Mouse (Mus musculus): ENCODE results near the gene Ly6g5c.
A peak's percentile ranks its signal among the peaks of the same experiment; 100 is the strongest.

Ly6g5c gene

DNA sequence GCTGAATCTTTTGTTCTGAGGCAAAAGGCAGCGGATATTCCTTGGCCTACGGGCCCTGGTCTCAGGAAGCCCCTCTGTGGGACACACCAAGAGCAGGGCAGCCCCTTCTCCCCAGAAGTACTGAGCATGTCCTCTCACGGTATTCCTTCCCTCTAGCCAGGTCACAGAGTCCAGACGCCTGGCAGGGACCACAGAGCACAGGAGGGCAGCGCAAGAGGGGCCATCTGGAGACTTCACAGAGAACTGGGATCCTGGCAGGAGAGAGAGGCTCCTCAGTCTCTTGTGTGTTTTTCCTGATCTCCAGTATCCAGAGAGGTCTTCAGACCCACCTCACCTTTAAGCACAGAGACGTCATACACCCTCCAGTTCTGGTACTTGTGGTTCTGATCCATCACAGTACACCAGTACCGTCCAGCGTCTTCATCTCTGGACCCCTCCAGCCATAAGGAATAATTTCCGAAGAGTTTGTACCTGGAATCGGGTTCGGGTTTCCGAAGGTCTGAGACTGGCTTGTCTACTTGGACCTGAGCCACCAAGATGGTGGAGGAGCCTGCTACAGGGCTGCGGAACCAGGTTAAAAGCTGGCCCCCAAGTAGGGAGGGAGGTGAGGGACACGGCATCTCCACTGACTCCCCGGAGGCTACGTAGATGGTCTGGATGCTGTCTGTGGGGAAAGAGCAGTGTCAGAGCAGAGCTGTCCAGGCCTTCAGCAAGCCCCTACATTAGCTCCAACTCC, 25.1 kb upstream of the Ly6g5c start:
- DNase-seq: peak; percentile 61 to 75

DNA sequence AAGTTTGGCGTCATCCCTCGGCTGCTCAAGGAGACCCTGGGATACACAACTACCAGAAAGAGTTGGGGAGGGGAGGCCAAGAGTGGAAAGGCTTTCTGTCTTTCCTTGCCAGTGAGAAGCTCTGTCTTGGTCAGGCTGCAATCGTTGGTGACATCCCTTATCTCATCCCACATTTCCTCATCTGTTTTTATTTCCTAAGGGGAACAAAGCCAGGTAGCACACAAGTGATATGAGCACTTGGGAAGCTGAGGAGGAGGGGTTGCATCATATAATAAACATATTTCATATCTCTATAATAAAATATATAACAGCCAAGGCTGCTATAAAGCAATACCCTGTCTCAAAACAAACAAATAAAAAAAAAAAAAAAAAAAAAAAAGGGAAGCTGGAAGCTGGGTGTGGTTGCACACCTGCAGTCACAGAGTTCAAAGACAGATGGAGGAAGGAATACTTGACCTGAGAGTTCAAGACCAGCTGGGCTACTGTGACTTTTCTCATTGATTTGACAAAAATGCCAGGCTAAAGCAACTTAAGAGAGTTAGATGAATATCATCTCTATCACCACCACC, 24.1 kb upstream of the Ly6g5c start:
- no peak for DNase-seq

DNA sequence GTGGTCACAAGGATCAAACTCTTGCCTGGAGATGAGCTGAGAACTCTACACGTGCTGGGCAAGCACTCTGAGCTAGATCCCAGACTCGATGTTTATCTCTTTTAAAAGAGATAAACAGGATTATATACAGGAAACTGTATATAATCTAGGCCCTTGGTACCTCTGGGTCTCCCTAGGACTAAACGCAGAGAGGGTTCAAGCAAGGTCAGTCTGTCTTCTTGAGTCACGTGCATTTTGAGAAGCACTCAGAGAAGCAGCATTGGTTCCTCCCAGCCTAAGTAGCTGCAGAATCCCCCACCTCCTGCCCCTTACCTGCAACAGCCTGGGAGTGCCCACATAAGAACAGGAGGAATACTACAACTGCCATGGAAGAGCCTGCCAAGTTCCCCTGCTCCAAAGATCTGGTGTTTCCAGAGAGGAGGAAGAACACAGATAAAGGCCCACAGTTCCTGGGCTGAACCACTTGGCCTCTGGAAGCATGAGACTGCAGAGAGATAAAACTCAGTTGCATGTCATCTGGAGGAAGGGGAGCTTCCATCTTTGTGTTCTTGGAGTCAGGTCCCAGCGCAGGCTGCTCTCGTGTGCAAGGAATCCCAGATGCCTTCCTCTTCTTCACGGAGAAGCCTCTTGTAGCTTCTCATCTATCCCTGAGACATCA, 22.7 kb upstream of the Ly6g5c start, which contains the start of gene Ly6g6f:
TSS of gene Ly6g6f (minus strand) at position 403 of the 658 bp plus-strand sequence.
- no peak for DNase-seq

DNA sequence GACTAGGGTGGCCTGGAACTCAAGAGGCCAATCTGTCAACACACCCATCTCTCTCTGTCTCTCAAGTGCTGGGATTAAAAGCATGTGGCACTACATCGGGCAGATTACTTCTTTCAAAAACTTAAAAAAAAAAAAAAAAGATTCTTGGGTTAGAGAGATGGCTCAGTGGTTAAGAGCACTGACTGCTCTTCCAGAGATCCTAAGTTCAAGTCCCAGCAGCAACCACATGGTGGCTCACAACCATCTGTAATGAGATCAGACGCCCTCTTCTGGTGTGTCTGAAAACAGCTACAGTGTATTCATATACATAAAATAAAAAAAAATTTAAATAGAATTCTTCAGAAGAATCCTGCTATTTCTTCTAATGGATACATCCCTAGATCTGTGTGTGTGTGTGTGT, 19.9 kb upstream of the Ly6g5c start:
- DNase-seq: peak in 1 of 2 experiments; percentile 37

DNA sequence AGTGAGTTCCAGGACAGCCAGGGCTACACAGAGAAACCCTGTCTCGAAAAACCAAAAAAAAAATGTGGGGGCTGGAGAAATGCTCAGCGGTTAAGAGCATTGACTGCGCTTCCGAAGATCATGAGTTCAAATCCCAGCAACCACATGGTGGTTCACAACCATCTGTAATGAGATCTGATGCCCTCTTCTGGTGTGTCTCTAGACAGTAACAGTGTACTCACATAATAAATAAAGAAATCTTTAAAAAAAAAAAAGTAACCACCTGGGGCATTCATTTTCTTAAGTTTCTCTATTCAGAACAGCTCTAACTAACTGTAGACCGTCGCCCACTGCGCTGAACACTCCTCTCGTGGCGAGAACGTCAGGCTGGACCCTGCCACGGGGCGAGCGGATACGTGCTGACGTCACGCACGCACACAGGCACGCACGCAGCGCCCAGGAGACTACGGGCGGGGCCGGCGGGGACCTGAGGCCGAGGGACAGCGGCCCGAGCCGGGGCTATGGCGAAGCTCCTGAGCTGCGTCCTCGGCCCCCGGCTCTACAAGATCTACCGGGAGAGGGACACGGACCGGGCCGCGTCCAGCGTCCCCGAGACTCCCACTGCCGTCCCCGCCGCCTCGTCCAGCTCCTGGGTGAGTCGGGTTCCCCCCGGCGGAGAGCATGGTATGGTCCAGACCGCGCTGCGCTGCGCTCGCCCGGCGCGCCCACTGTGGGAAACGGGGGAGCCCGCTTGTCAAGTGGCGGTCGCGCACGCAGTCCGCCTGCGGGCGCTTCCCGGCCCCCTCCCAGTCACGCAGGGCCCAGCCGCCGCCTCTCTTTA, 19.0 kb upstream of the Ly6g5c start, which contains the start of gene Abhd16a:
TSS of gene Abhd16a (plus strand) at position 439 of the 820 bp plus-strand sequence.
- DNase-seq: peak; percentile 94 to 97

DNA sequence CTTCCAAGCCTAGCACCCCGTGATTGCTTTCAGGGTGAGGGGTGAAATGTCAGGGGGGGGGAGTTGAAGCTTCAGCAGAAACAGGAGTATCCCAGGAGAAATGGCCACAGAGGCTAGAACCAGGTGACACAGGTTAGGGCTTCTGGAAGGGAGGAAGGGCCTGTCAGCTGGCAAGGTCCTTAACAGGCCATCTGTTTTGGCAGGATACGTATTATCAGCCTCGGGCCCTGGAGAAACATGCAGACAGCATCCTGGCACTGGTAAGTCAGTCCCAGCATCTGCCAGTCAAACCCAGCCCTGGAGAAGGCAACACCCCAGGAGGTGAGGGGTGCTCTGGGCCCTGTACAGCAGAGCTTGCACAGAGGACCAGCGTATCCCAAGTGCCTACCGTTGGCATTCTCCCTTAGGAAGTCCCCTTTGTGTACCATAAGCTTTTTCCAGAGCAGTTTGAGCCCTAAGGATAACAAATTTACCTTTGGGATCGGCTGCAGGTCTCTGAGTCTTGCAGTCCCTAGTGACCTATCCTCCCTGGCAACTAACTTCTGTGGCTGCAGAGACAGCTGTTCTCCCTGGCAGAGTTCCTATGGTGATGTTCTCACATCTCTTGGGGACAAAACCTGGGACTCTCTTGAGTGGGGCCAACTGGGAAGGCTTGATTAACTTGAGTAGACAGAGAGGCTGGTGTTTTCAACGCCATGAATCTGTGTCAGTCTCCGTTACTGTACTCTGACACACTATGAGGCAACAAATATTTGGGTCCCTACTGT, 17.7 kb upstream of the Ly6g5c start:
- DNase-seq: peak; percentile 84 to 89

DNA sequence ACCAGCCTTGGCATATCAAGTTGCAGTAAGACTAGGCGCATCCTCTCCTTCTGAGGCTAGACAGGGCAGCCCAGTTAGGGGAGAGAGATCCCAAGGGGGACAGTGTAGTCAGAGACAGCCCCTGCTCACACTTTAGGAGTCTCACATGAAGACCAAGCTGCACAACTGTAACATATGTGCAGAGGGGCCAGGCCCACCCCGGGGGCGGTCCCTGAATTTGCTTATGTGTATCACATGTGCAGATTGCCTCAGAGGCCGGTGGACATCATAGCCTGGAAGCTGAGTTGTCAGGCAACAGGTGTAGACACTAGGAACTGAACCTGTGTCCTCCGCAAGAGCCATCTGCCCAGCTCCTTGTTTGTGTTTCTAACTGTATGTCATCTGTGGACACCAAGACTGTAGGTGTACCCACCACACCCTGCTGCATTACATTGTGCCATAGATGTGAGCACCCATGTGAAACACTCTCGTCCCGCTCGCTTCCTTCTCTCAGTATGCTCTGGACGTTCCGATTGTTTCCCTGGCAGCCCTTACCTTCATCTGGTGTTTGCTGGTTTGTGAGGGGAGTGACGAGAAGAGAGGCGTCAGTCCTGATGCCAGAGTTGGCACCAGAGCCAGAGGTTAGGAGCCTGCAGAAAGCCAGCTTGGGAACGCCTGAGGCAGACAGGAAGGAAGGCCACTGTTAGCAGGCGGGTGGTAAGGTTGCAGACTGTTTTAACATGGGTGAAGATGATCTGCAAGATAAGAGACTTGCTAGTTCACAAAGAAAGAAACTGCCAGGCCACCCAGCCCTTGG, 15.5 kb upstream of the Ly6g5c start:
- peak in 1 of 2 experiments; percentile 45 for DNase-seq

DNA sequence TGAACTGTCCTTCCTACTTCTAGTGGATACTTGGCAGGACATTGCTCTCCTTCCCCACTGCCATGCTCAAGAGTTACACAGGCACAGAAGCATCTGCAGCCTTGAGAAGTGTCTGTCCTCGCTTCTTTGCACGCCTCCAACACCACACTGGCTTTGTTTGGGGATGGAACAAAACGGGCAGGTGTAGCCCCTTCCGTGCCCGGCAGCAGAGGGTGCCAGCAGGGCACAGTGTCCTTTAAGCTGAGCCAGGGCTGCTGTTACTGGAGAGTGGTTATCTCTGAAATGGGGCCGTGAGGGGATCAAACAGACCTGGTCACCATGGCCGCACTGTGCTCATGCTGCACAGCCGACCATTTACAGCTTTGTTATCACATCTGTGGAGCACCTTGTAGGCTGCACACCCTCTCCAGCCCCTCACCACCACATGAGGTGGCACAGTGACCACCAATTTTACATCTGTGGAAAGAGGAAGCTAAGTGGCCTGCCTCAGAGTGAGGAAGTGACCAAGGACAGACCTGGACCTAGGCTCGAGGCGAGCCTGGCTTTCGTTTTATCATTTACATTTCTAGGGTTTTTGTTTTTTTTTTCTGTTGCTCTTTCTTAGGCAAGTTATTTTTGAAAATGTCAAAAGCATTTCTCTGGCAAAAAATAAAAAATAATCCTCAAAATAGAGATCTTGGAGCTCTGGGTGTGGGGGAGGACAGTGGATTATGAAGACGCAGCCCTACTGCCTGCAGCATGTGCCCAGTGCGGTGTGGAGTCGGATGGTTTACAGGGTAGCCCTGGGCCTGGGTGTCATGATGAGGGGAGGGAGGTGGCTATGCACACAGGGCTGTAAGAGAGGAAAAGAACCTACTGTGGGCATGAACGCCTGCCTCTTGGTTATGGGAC, 13.4 kb upstream of the Ly6g5c start:
- DNase-seq: no peak

DNA sequence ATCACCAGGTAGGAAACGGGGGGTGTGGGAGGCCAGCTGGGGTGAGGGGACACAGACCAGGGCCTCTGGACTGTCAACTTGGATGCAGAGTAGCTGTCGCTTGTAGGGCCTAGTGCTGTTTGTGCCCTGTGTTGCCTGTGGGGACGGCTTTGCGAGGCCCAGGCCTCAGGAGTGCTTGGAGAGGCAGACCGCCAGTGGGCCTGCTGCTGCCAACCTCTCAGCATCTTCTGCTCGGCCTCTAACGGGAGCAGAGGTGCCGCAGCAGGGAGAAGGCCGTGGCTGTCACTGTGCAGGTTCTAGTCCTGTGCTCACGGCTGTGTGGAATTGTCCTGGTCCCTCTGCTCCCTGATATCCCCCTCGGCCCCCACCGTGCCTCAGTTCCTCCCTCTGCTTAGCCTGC, 11.5 kb upstream of the Ly6g5c start:
- DNase-seq: no peak

DNA sequence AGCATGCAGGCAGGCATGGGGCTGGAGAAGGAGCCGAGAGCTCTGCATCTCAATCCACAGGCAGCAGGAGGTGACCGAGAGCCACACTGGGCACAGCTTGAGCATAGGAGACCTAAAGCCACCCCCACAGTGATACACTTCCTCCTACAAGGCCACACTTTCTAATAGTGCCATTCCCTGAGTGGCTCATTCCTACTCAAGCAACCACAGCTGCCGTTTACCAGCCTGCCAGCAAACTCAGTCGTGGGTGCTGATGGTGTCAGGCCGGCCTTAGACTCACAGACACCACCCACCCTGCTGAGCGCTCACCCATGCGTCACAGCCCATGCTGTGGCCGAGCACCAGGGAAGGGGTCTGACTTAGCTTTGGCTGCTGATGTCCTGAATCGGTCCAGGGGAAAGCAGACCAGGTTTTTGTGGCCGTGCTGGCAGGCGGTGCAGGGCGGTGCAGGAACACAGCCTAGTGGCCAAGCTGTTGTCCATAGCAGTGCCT, 10.9 kb upstream of the Ly6g5c start:
- peak; percentile 74 to 80 for DNase-seq

DNA sequence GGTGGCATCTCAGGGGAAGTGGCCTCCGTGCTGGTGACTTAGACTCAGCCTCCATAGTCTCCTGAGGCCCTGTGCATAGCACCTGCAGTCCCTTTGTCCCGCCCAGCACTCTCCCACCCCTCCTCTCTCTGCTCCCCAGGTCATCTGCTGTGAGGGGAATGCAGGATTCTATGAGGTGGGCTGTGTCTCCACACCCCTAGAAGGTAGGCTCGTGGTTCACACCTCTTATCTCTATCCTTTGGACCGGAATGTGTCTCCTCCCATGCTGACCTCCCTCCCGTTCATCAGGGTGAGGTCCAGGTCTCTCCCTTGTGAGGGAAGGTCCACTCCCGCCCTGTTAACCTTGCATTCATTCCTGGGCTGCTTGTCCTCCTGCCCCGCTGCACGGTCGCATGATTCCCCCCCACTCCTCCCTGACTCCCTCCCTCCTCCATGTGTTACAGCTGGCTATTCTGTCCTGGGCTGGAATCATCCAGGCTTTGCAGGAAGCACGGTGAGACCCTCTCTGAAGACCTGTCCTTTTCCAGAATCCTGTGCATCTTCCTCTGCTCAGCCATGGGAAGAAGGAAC, 7.8 kb upstream of the Ly6g5c start:
- no peak for DNase-seq

DNA sequence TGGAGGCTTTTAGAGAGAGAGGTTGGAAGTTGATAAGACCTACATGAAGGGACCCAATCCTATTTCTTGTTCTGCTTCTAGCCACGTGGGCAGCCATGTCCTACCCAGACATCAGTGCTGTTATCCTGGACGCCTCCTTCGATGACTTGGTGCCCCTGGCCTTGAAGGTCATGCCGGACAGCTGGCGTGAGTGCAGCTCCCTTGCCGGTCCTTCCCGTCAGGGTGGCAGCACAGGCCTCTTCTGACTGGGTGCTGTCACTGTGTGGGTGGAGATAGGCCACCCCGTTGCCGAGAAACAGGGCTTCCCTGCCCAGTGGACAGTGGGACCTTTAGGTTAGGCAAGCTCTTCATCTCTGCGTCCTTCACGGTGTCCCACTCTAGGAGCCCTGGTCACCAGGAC, 6.9 kb upstream of the Ly6g5c start:
- no peak for DNase-seq

DNA sequence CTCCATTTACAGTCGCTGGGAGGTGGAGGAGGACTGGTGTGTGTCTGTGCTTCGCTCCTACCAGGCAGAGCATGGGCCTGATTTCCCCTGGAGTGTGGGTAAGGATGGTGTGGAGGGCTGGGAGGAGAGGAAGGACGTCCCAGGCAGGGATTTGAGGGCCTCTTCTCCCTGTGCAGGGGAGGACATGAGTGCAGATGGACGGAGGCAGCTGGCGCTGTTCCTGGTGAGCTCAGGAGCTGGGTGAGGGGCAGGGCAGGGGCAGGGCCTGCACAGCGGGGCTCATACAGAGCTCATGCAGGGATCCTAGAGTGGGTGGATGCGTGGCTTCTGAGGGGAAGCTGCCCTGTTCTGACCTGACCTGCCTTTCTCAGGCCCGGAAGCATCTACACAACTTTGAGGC, 5.8 kb upstream of the Ly6g5c start:
- DNase-seq: peak in 1 of 2 experiments; percentile 59

DNA sequence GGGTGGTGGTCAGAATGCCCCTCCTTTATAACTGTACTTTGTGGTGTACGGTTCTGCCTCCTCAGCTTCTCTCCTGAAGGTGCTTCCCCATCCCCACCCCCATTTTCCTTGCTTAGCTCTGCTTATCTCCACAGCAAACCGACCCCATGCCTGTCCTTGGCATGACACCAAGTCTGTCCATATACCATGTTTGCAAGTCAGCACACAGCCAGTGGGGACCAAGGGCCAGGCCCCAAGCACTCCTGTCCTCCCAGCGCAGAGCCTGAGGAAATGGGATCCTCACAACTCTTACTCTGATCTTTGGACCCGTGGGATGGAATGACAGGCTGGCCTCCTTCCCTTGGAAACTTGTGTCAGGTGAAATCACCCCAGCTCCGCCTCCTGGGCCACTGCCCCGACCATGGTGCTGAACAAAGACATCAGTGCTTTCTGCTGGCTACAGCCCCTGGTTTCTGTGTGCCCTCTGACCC, 4.8 kb upstream of the Ly6g5c start:
- peak in 1 of 2 experiments; percentile 34 for DNase-seq

DNA sequence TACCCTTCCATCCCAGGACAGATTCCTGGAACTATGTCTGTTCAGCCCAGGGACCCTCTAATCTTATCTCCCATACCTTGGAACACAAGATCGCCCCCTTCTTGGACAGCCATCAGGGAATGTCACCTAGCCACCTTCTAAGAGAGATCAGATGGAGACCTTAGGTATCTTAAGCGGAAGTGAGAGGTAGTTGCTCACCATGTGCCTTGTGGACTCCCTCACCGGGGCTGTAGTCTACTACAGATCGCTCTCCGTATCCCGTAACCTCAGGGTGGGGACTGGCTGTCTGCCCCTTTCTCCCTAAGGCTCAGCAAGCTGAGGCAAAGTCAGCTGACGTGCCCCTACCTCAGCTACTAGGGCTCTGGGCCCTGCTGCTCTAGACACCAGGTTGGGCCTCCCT, 4.0 kb upstream of the Ly6g5c start:
- DNase-seq: no peak

DNA sequence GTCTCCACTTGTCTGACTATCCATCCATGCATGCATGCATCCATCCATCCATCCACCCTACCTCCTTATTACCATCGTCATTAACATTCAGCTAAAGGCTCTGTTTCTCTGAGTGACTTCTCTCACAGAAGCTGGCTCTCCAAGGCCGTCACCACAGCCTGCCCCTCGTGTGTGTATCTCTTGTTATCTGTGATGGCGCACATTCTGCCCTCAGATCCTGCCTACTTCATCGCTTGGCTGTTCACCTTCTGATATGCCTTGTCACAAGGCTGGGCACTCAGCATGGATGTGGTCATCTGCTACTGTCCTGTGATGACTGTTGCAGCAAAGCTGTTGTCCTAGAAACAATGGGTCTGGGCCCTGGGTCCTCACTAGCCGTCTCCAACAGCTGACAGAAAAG, 3.3 kb upstream of the Ly6g5c start:
- no peak for DNase-seq

DNA sequence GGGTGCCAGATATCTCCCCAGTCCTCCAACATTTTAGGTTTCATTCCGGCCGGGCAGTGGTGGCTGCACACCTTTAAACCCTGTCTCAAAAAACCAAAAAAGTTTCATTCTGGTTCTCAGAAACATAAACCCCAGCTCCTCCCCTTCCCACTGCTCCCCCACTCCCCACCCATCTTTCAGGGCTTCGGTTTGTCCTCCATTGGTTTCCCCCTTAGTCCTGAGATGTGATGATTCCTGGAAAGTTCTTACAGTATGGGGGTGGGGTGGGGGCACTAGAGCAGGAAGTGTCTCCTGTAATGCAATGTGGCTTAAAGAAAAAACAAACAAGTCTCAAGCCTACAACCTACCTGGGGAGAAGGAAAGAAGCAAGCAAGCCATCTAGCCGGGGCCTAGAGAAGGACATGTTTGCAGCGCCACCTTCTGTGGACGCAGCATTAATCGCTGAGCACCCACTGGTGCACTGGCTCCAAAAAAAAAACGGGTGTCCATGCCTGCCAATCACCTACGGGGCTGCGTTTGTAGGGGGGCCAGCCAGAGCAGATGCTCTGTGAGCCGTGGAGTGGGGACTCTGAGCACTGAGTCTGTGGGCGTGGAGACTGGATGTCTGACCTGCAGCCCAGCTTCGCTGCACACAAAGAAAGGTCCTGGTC, 2.2 kb upstream of the Ly6g5c start:
- DNase-seq: peak; percentile 79 to 81

DNA sequence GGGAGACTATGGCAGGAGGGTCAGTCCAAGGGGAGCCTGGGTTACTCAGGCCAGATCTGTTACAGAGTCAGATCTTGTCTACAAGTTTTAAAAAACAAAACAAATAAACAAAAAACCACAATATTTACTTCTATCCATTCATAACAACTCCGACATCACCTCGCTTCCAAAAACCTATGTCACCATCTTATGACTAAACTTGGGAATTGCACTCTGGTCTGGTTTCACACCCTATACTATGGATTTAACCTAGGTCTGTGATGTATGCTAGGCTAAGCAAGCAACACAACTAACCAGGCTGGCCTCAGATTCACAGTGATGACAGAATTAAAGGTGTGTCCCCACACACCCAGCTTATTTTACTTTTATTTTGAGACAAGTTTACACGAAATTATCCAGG, 1.6 kb upstream of the Ly6g5c start:
- no peak for DNase-seq

DNA sequence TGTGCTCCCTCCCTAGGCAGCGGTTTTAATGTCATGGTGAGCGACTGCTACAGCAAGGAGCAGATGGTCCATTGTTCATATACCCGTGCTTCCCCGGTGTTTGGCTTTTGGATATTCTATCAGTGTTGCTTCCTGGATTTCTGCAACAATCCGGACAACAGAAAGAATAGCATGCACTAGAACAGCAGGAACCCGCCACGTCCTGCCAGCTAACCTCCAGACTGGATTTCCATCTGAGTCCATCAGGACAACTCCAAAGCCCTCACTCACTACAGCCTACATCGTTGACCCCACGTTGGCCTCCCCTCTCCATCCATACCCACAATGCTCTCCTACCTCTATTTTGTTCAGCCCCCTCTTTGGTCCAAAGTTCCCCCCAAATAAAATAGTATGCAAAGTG, 3.7 kb downstream of the Ly6g5c start:
- DNase-seq: no peak

All from cerebellum, postnatal 14 days (tissue).